Mouse (Mus musculus) spleen, postnatal 14 days (tissue): ENCODE measurements around the gene Dbndd2.

Experiments
- DNase-seq, 2 experiments: peaks; one replicate each; pipeline ENCODE4 v3.0.0; 2021 to 2022; ENCODE audit warnings: low spot score in 2 of 2

Gene Dbndd2

DNA sequence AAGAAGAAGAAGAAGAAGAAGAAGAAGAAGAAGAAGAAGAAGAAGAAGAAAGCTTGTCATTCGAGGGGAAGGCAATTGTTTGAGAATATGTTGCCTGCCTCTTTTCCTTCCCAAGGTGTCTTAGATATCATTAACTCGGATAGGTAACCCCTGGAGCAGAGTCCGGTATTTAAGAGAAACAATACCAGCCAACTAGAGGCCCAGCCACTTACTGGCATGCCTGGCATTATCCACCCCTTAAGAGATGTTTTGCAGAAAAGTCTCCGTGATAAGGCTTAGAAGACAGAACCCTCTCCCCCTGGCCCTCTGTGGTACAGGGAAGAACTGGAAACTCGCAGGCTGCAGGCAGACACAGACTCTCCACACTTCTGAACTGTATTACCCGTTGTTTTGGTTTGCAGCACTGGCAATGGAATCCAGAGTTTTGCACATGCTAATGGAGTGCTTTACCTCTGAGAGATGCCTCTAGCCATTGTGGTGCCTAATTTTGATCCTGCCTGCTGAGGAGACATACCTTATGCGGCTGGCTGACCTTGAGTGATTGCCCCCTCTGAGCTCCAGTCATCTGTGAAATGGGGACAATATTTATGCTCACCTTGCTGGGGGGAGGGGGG is 31.9 kb upstream of the Dbndd2 start:
- no peak for DNase-seq

- no peak for DNase-seq
These were observed 31.1 kb upstream of the Dbndd2 start for GRCm38 (mm10) chr2:164454846-164455245.

- no peak for DNase-seq
These were observed 30.3 kb upstream of the Dbndd2 start for GRCm38 (mm10) chr2:164455421-164456190.

- DNase-seq, result no peak
These were observed 29.5 kb upstream of the Dbndd2 start for GRCm38 (mm10) chr2:164456413-164456812.

DNA sequence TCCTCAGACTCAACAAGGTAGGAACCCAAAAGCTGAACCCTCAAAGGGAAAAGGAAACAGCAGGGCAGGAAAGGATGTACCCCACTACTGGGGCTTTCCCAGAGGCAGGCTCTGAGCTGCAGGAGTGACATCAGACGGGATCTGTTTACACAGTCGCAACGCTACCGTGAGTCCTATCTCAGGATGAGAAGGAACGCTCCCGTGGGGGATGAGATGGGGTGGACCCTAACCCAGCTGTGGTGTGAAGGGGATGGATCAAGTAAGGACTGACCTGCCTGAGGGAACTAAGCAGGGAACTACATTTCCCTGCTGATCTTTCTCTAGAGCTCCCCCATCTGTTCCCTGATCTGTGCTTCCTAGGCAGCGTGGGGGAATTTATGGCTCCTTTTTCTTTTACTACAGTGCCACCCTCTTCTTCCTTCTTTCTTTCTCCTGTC is 29.0 kb upstream of the Dbndd2 start, which contains the start of gene Sys1:
Gene Sys1 (plus strand): TSS at position 101 of the 437 bp plus-strand sequence.
- DNase-seq, result no peak

GRCm38 (mm10) chr2:164457942-164458341 is 28.0 kb upstream of the Dbndd2 start:
- DNase-seq, result no peak

- DNase-seq, result no peak
These were observed 27.4 kb upstream of the Dbndd2 start for GRCm38 (mm10) chr2:164458535-164458934.

- DNase-seq, result peak; percentile 80 to 85
These were observed 25.0 kb upstream of the Dbndd2 start, which contains the start of gene Gm20458 for GRCm38 (mm10) chr2:164460745-164461551. Gm20458 (plus strand) TSS chr2:164460967.

GRCm38 (mm10) chr2:164465161-164465560 is 20.7 kb upstream of the Dbndd2 start:
- DNase-seq, result no peak

DNA sequence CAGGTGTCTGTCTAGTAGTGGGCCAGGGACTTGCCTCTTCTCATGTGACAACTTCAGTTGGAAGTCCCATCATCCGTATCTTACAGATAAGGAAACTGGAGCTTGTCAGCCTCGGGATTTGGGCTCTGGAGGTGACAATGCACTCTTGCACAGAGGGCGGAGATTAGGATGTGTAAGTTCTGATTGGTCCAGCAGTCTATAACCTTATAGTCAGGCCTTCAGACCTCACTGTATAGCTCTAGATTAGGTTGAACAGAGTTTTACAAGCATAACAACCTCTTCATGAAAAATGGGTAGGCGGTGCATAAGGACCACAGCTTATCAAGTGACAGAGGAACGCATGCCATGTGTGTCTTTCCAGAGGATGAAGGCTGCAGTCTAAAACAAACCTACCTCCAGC is 19.1 kb upstream of the Dbndd2 start:
- no peak for DNase-seq

DNA sequence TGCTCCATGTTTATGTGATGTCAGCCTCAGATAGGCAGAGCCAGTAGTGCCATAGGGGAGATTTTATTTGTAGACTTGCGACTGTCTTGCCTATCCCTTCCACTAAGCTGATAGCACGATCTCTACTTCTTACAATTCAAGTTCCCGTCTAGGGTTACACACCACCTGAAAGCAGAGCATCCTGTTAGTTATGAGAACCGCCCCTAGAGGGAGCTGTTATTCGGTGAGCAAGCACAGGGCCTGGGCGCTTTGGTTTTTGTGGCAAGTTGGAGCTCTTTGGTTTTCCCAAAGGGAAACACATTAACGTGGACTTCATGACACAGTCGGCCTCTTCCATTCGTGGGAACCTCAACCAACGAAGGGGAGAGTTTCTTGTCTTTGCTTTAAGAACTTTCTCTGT is 15.7 kb upstream of the Dbndd2 start:
- DNase-seq, result peak in 1 of 2 experiments; percentile 51

- no peak for DNase-seq
These were observed 12.3 kb upstream of the Dbndd2 start, which contains the start of gene Trp53tg5 for GRCm38 (mm10) chr2:164473624-164474023. Trp53tg5 (minus strand) TSS chr2:164473724.

GRCm38 (mm10) chr2:164486258-164487114 is 580 bp downstream of the Dbndd2 start:
- no peak for DNase-seq

GRCm38 (mm10) chr2:164487115-164487527 is 1.2 kb downstream of the Dbndd2 start:
- DNase-seq, result no peak

- DNase-seq, result no peak
These were observed 1.9 kb downstream of the Dbndd2 start for GRCm38 (mm10) chr2:164487812-164488211.

DNA sequence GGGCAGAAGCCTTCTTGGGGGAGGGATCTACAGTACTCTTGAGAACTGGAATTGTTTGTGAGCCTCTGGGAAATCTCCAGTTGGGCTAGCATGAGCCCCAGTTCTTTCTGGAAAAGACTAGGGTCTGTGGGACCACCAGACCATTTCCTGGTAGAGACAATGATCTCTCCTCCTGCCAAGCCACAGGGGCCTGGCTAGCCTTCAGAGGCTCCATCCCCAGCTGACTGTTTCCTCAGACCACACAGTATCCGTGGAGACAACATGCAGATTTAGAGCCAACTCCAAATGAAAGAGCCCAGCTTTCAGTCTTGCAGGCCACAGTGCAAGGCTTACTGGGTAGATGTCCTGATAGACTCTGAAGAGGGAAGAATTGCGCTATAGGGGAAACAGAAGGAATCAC is 8.2 kb downstream of the Dbndd2 start:
- DNase-seq, result no peak

GRCm38 (mm10) chr2:164496331-164496730 is 10.4 kb downstream of the Dbndd2 start:
- no peak for DNase-seq

- peak; percentile 66 to 82 for DNase-seq
These were observed 11.2 kb downstream of the Dbndd2 start, which contains the start of gene Pigt for GRCm38 (mm10) chr2:164496847-164497690. Pigt (plus strand) TSS chr2:164497520.

DNA sequence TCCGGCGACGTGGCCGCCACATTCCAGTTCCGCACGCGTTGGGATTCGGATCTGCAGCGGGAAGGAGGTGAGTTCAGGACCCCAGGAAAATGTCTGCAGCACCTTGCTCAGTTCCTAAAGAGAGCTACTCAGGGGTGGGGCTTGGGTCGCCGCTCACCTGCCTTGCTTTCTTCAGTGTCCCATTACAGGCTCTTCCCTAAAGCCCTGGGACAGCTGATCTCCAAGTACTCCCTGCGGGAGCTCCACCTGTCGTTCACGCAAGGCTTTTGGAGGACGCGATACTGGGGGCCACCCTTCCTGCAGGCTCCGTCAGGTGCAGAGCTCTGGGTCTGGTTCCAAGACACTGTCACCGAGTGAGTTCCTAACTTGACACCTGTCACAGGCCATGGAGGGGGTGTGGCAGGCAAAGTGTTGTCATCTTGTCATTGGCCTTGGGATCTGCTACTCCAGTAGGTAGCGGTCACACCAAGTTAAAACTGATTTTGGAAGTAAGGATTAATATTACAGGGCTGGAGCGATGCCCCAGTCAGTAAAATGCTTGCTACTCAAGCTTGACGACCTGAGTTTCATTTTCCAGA is 11.9 kb downstream of the Dbndd2 start:
- DNase-seq, result no peak

DNA sequence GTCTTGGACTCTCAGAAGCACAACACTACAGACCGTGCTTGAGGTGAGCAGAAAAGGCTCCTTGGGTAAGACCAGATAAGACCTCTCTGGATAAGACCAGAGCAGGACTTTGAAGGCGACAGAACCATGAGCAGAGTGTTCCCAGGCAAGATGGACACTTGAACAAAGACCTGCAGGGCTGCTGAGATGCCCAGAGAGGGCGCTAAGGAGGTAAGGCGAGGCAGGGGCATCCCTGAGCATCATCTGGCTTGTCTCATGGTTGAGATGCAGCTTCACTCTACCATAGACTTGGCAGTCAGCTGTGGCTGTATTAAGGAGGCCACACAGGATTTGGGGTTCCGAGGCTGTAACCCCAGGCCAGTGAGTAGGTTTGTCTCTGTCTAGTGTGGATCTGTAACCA is 13.4 kb downstream of the Dbndd2 start:
- no peak for DNase-seq
